Mouse (Mus musculus): ENCODE data around the gene Ube2z.

Gene Ube2z

GRCm38 (mm10) chr11:96058309-96058708, 6.9 kb downstream of the Ube2z start:
- DNase-seq (ENCODE audit: low spot score), result no peak

- no peak for DNase-seq (ENCODE audit: low spot score)
Measured at GRCm38 (mm10) chr11:96050854-96051253, 14.3 kb downstream of the Ube2z start.

DNA sequence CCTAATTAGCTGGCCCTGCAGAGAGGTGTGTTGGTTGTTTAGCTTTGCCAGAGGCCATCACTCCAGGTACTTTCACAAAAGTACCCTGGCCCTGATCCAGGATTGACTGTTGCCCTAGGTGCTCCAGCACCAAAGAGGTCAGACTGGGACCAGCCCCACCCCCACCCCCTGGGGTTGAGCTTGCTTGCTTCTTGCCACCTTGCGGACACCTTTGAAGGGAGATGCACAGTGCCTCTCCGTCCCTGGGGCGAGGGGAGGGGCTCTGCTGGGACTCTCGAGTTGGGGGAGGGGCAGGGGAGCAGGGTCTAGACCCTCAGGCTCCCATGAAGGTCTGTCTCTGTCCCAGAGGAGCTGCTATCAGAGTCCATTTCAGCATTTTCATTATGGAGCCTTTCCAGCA, 15.2 kb downstream of the Ube2z start:
- no peak for DNase-seq (ENCODE audit: low spot score)

GRCm38 (mm10) chr11:96047469-96048373, 17.5 kb downstream of the Ube2z start:
- DNase-seq (ENCODE audit: low spot score), result no peak

- no peak for DNase-seq (ENCODE audit: low spot score)
Measured at GRCm38 (mm10) chr11:96046793-96047192, 18.4 kb downstream of the Ube2z start.

GRCm38 (mm10) chr11:96046028-96046427, 19.2 kb downstream of the Ube2z start:
- no peak for DNase-seq (ENCODE audit: low spot score)

DNA sequence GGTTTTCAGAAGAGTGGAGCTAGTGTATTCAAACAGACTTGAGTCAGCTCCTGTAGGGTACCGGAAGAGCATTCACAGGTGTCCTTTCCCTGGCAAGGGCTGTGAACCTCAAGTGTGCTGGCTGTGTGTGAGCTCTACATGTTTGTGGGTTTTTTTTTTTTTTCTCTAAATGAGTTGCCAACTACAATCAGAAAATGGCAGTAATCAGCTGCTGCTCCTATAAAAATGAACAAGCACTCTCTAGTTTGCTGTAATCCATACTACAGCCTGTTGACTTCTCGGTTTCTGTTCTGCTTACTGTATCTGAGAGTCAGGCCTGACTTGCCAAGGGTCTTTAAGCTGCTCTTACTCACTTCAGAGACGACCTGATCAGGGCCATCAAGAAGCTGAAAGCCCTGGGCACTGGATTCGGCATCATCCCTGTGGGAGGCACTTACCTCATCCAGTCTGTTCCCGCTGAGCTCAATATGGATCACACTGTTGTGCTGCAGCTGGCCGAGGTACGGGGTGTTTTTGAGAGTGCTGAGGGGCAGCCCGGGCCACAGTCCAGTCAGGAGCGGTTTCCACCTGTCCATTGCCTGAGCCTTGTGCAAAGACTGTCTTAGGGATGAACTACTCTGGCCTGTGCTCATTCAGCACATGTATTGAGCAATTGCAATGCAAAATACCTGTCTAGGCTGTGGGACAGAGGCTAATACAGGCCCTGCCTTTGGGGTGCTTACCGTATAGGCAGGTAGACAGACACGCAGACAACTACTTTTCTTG, 20.2 kb downstream of the Ube2z start:
- no peak for DNase-seq (ENCODE audit: low spot score)

GRCm38 (mm10) chr11:96038560-96038959, 26.6 kb downstream of the Ube2z start:
- DNase-seq (ENCODE audit: low spot score), result no peak

DNA sequence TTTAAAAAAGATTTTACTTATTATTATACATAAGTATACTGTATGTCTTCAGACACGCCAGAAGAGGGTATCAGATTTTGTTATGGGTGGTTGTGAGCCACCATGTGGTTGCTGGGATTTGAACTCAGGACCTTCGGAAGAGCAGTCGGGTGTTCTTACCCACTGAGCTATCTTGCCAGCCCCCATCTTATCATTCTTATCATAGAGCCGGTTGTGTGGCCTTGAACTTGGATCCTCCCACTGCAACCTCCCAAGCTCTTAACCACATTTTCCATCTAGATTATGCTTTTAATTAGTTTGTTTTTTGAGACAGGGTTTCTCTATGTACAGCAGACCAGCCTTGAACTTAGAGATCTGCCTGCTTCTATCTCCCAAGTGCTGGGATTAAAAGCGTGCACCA, 27.7 kb downstream of the Ube2z start:
- no peak for DNase-seq (ENCODE audit: low spot score)

- no peak for DNase-seq (ENCODE audit: low spot score)
Measured at GRCm38 (mm10) chr11:96035133-96035532, 30.1 kb downstream of the Ube2z start.

GRCm38 (mm10) chr11:96034596-96035052, 30.6 kb downstream of the Ube2z start, which contains the start of gene Snf8:
Snf8 (plus strand) TSS chr11:96034885.
- peak; percentile 93 for DNase-seq (ENCODE audit: low spot score)

GRCm38 (mm10) chr11:96034116-96034515, 31.1 kb downstream of the Ube2z start:
- DNase-seq (ENCODE audit: low spot score), result no peak

- DNase-seq (ENCODE audit: low spot score), result no peak
Measured at GRCm38 (mm10) chr11:96033264-96033663, 31.9 kb downstream of the Ube2z start.

GRCm38 (mm10) chr11:96031701-96032100, 33.5 kb downstream of the Ube2z start:
- no peak for DNase-seq (ENCODE audit: low spot score)

GRCm38 (mm10) chr11:96030571-96030970, 34.6 kb downstream of the Ube2z start:
- DNase-seq (ENCODE audit: low spot score), result no peak

GRCm38 (mm10) chr11:96028130-96028529, 37.1 kb downstream of the Ube2z start:
- no peak for DNase-seq (ENCODE audit: low spot score)

DNA sequence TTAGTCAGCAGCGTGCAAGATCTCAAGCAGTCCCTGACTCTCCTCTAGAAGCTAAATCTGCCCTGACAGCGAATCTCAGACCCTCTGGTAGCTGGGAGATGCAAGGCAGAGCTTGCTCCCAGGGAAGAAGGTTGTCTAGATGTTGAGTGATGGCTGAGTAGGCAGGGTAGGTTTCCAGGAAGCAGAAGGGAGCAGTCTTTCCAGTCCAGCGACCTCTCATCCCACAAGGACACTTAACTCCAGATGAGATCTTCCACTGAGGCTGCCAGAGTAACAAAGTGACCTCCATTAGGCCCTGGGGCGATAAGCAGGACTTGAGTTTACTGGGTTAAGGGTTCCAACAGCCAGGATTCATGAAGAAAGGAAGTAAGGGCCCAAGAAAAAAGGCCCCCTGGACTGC, 44.6 kb downstream of the Ube2z start:
- DNase-seq (ENCODE audit: low spot score), result no peak

DNA sequence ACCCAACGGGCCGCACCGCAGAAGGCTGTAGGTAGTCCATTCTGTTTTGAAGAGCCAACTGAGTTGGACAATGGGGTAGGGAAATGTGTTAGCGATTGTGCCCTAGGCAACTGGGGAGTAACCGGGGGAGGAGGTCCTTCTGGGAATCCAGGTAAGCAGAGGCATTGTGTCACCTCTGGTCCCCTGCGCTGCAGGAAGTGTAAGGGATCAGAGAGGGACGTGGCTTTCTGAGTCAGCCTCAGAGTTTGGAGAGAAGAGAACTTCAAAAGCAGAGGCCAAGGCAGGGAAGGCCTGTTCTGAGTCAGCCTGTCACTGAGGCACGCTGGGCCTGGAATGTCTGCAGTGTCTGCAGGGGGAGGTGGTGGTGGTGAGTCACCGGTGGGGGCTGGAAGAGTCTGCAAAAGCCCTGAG, 47.2 kb downstream of the Ube2z start:
- no peak for DNase-seq (ENCODE audit: low spot score)

DNA sequence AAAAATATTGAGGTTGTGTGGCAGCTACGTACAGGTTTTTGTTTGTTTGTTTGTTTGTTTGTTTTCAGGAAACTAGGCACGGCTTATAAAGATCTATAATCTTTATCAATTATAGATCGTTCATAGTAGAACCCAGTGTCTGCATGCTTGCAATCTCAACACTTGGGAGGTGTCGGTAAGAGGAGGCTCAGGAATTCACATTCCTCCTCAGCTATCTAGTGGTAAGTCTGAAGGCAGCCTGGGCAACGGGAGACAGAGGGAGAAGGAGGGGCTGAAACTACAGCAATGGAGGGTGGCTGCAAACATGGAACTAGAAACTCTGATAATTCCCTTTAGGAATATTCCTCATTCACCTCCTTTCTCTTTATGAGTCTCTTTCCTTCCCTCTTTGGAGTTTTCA, 49.8 kb downstream of the Ube2z start:
- DNase-seq (ENCODE audit: low spot score), result no peak

GRCm38 (mm10) chr11:96011982-96012381, 53.2 kb downstream of the Ube2z start:
- DNase-seq (ENCODE audit: low spot score), result no peak

DNA sequence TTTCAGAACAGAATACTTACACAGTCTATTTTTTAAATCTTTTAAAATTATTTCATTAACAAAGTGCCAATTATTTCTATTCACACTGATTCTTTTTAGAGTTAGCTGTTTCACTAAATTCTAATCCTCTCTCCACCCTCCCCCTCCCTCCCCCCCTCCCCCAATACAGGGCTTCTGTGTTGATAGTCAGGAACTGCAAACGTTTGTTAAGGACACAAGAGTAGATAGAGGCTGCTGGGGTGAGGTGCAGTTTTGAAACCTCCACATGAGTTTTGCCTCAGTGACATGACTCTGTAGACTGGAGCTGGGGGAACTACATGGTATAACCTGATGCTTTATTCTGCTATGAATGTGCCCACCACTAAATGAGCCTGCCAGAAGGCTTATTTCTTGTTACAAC, 56.4 kb downstream of the Ube2z start:
- no peak for DNase-seq (ENCODE audit: low spot score)

- DNase-seq (ENCODE audit: low spot score), result no peak
Measured at GRCm38 (mm10) chr11:96007516-96008235, 57.5 kb downstream of the Ube2z start.
